Mouse (Mus musculus): ENCODE data around the gene Herpud2. TPM values are rescaled to one million over a fixed set of nuclear protein-coding genes. Genes with fewer than 3 reads are reported as not detected.
"Not testable (repeated sequence)": the region's sequence is repeated elsewhere in the genome, so short reads cannot be mapped to it uniquely, and the experiment has no call there.

Gene Herpud2
- total RNA-seq, 4 experiments from 2014 or later = 53.6 to 57.1 (median 55.8) TPM

DNA sequence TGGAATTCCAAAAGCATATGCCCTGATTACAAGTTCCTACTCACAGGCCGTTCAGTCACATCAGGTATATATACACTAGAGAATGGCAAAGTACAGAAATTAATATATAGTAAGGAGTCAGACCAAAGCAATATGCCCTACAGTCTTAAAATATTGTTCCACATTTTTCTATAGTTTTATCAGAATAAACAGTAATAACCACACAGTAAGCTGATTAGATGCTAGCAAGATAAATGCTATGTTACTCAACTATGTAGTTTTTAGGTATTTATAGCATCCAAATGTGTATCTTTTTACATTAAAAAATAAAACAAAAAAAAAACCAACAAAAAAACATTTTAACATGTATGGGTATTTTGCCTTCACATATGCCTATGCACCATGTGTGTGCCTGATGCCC, 5.7 kb downstream of the Herpud2 start:
- DNase-seq (ENCODE audit: low spot score in 2 of 2) = no peak

- no peak for DNase-seq (ENCODE audit: low spot score in 2 of 2)
Measured at GRCm38 (mm10) chr9:25143950-25144349, 7.7 kb downstream of the Herpud2 start.

- DNase-seq (ENCODE audit: low spot score in 2 of 2) = no peak
Measured at GRCm38 (mm10) chr9:25142988-25143387, 8.6 kb downstream of the Herpud2 start.

DNA sequence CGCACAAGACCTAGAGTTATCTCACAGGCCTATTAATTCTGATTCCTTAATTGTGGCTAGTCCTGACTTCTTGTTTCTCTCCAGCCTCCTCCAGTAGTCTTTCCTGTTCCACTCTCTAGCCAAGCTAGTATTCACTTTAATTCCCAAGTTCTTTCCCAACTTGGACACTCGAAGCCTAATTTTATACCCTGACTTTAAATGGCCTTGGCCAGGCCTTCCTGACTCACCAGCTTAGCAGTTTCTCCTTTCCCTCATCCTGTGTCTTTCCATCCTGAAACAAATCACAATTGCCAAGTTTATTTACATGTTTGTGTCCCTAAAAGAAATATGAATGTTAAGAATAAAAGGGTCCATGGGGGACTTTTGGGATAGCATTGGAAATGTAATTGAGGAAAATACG, 9.6 kb downstream of the Herpud2 start:
- DNase-seq (ENCODE audit: low spot score in 2 of 2) = no peak

DNA sequence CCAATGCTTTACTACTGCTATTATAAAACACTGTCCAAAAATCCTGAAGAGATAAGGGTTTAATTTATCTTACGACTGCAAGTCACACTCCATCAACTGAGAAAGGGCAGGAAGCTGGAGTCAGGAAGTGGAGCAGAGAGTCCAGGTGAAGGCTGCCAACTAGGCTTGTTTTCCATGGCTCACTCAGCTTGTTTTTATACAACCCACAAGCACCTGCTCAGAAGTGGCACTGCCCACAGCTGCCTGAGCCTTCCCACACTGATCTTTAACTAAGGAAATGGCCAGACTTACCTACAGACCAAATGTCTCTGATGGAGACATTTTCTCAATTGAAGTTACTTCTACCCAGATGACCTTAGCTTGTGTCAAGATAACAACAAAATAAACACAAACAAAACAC, 11.3 kb downstream of the Herpud2 start:
- DNase-seq (ENCODE audit: low spot score in 2 of 2) = no peak

GRCm38 (mm10) chr9:25138900-25139299, 12.7 kb downstream of the Herpud2 start:
- DNase-seq (ENCODE audit: low spot score in 2 of 2) = no peak

GRCm38 (mm10) chr9:25132920-25133319, 18.7 kb downstream of the Herpud2 start:
- no peak for DNase-seq (ENCODE audit: low spot score in 2 of 2)

- DNase-seq (ENCODE audit: low spot score in 2 of 2) = no peak
Measured at GRCm38 (mm10) chr9:25132253-25132652, 19.4 kb downstream of the Herpud2 start.

- DNase-seq (ENCODE audit: low spot score in 2 of 2) = no peak
Measured at GRCm38 (mm10) chr9:25124048-25124447, 27.6 kb downstream of the Herpud2 start.

GRCm38 (mm10) chr9:25123590-25123989, 28.0 kb downstream of the Herpud2 start:
- not testable (repeated sequence) for DNase-seq (ENCODE audit: low spot score in 2 of 2)

DNA sequence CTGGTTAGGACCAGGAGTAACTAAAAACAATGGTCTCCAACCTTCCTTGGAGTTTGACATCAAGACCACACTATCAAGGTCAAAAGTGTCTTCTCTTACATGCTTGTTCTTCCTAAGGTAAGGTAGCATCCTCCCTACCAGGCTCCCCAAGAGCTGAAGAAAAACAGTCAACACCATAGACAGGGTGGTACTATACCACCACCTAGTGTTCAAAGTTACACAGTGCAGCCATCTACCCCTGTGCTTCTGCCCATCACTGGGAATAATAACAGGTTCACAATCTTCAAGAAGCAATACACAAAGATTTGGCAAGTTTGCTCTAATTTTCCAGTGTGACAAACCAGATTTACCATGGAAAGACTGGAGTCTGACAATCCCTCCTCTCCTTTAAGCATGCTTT, 47.0 kb downstream of the Herpud2 start:
- peak; percentile 23 to 28 for DNase-seq (ENCODE audit: low spot score in 2 of 2)

GRCm38 (mm10) chr9:25102881-25103280, 48.7 kb downstream of the Herpud2 start:
- no peak for DNase-seq (ENCODE audit: low spot score in 2 of 2)

DNA sequence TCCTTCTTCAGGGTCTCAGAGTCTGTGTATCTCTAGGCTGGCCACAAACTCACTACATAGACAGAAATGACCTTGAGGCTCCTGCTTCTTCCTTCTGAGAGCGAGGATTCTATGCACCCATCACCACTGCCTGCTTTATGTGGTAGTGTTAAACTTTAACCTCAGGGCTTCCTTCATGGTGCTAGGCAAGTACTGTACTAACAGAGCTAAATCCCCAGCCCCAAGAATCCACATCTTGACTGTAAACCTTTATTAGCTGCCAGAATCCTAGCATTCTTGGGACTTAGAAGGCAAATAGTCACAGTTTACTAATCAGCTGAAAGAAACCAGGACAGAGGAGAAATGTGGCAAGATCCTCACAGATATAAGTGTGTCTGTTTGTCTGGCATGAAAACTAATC, 60.8 kb downstream of the Herpud2 start:
- no peak for DNase-seq (ENCODE audit: low spot score in 2 of 2)

DNA sequence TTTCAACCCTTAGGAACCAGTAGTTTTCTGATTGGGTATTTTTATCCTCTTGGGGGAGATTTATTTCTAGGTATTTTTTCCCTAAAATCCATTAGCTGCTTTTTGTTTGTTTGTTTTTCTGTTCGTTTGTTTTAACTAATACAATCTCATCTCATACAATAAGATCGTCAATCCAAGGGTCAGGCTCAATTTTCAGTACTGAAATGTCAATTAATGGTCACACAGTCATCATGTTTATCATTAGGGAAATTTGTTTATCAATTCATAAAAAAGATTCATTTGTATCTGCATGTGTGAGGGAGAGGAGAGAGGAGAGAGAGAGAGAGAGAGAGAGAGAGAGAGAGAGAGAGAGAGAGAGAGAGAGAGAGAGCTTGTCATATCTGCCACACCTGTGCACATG, 62.5 kb downstream of the Herpud2 start, which contains the start of gene Gm10181:
Gm10181 (plus strand) TSS at position 301 of the 400 bp plus-strand sequence.
- no peak for DNase-seq (ENCODE audit: low spot score in 2 of 2)

GRCm38 (mm10) chr9:25076505-25076904, 75.1 kb downstream of the Herpud2 start:
- DNase-seq (ENCODE audit: low spot score in 2 of 2) = no peak

DNA sequence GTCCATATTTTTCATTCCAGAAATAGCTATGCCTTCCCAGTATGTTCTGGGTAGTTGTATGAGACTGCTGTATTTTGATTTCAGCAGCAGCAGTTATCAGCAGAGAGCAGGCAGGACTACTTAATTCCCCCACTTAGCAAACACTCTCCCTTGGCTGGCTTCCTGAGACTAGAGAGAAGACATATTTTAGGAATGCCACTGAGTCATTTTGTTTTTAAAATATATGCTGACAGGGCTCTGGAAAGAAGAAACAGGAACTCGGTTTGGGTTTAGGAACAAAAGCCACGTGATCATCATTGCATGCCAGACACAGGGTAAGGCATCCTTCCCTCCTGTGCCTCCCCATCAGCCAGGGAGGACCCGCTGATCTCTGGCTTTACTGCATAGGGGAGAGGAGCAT, 75.6 kb downstream of the Herpud2 start:
- DNase-seq (ENCODE audit: low spot score in 2 of 2) = peak in 1 of 2 experiments; percentile 32

DNA sequence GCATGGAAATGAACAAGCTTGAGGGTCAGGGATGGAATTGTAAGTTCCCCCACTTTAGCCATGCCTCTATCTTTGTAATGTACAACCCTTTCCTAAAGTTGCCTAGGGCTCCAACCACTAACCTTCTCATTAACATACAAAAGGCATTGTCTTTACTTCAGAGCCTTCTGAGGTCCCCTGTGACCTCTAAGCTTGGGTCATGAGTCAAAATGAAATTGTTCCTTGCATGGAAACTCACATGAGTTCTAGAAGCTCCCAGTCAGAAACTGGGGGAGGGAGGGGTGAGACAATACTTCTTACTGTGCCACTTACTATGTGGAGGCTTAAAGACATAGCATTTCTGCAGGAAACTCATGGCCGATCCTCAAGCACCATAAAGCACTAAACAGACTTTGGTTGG, 79.0 kb downstream of the Herpud2 start:
- DNase-seq (ENCODE audit: low spot score in 2 of 2) = no peak

GRCm38 (mm10) chr9:25058726-25059125, 92.9 kb downstream of the Herpud2 start:
- DNase-seq (ENCODE audit: low spot score in 2 of 2) = no peak

Other genes starting within 250 kb of the Herpud2 start
- gene Gm10181, start 62.4 kb downstream of the Herpud2 start, total RNA-seq (2022) = not detected
- gene Sept7, start 100.6 kb upstream of the Herpud2 start, total RNA-seq (2022) = 100 to 1,000 TPM; 367 to 384 (median 373) TPM